Mouse (Mus musculus) liver, embryonic 14.5 days (tissue): ENCODE results near the gene Hip1.

Source experiments
- CTCF ChIP-seq: IDR thresholded peaks from 2 replicates; pipeline ENCODE4 v1.5.1; 2016; ENCODE audit warnings: antibody characterized with exemption, low read depth, control low read depth
- EP300 ChIP-seq: IDR thresholded peaks from 2 replicates; pipeline ENCODE4 v1.6.1; 2016; ENCODE audit warnings: antibody characterized with exemption, low read depth

GRCm38 (mm10) chr5:135367841-135368240, 177.1 kb downstream of the Hip1 start:
- peak; percentile 47 for TF ChIP-seq CTCF
- TF ChIP-seq EP300: no peak
